Comparison of ENCODE assay signal across 12 mouse cellular contexts in genomic region chr14:120306229-120306628, GRCm38 (mm10). TPM values are rescaled to one million over a fixed set of nuclear protein-coding genes. Genes with fewer than 3 reads are reported as not detected.
DNase-seq lines count a peak whose midpoint lies in the region; ATAC-seq and TF ChIP-seq lines count a peak whose summit lies in the region.
"Had no signal": no experiment of that assay in that cellular context is flagged by ENCODE, and none has a peak within 500 bp of the region (broad histone marks: within the 10 kb centered on the region; RNA-seq: fewer than 3 reads in every experiment).

No protein-coding gene starts in this region.

- no peak overlapping the region for H3K9ac ChIP-seq in liver, embryonic 16.5 days (ENCODE audit: low read depth, low read length)
- no peak overlapping the region for H3K9ac ChIP-seq in forebrain, postnatal 0 days
- H3K9ac ChIP-seq in intestine, embryonic 16.5 days (ENCODE audit: low read depth, low read length) = no peak overlapping the region
- H3K9ac ChIP-seq: lung, embryonic 15.5 days; midbrain, embryonic 13.5 days had no signal

- no peak overlapping the region for H3K4me3 ChIP-seq in liver, embryonic 16.5 days (ENCODE audit: low read depth, low read length)
- H3K4me3 ChIP-seq in forebrain, postnatal 0 days (ENCODE audit: low read depth, low read length) = no peak overlapping the region
- no peak overlapping the region for H3K4me3 ChIP-seq in intestine, embryonic 16.5 days (ENCODE audit: low read length)
- H3K4me3 ChIP-seq: forebrain, embryonic 10.5 days; lung, embryonic 15.5 days; midbrain, embryonic 13.5 days had no signal

- no peak for TF ChIP-seq CTCF in forebrain, postnatal 0 days (IDR thresholded peaks at IDR 0.05; ENCODE audit: low read depth)

- H3K4me1 ChIP-seq in liver, embryonic 16.5 days (ENCODE audit: control insufficient read depth, low read depth, low read length) = peaks cover 14% of the 10 kb centered on the region
- 0 out of 2 replicates have a peak, but pooled peaks cover 5% of the 10 kb centered on the region for H3K4me1 ChIP-seq in forebrain, postnatal 0 days (ENCODE audit: insufficient read depth)
- peaks cover 47% of the 10 kb centered on the region for H3K4me1 ChIP-seq in intestine, embryonic 16.5 days (ENCODE audit: control insufficient read depth, insufficient read depth, low read length)

- no peaks in the 10 kb centered on the region for H3K9me3 ChIP-seq in liver, embryonic 16.5 days (replicated peaks; ENCODE audit: control insufficient read depth, low read length)
- H3K9me3 ChIP-seq in forebrain, postnatal 0 days (ENCODE audit: low read length) = no peaks in the 10 kb centered on the region
- no peaks in the 10 kb centered on the region for H3K9me3 ChIP-seq in intestine, embryonic 16.5 days (ENCODE audit: control insufficient read depth, low read length)
- H3K9me3 ChIP-seq: forebrain, embryonic 10.5 days; lung, embryonic 15.5 days; midbrain, embryonic 13.5 days had no signal

- DNase-seq in 416B (ENCODE audit: low read depth) = peak; percentile 57
- DNase-seq in ES-CJ7 (ENCODE audit: low read depth, low spot score) = peak; percentile 71
- peak; percentile 22 for DNase-seq in c-Kit-positive CD71-positive TER-119-positive erythroid progenitor cells, embryonic 14.5 days (ENCODE audit: low spot score)
- no peak for DNase-seq in neural tube, embryonic 10.5 days (ENCODE audit: extremely low spot score, low spot score)
- no peak for DNase-seq in forebrain, postnatal 0 days
- no peak for DNase-seq in frontal cortex, adult 2 months (ENCODE audit: extremely low spot score in 1 of 2, low spot score in 1 of 2)
- DNase-seq: gastrocnemius, postnatal 25 days had no signal

- H3K4me2 ChIP-seq in liver, embryonic 16.5 days (ENCODE audit: low read depth, low read length) = no peak overlapping the region
- H3K4me2 ChIP-seq in forebrain, postnatal 0 days (ENCODE audit: low read depth) = no peak overlapping the region
- H3K4me2 ChIP-seq in intestine, embryonic 16.5 days (ENCODE audit: low read depth, low read length) = no peak overlapping the region
- H3K4me2 ChIP-seq: lung, embryonic 15.5 days; midbrain, embryonic 13.5 days had no signal

- WGBS in liver, embryonic 16.5 days (ENCODE audit: insufficient replicate concordance) = 22% methylated on average over 11 of the region's 11 CpGs
- 76% methylated on average over 11 of the region's 11 CpGs for WGBS in forebrain, postnatal 0 days
- WGBS in intestine, embryonic 16.5 days = 62% methylated on average over 11 of the region's 11 CpGs

- H3K27ac ChIP-seq in liver, embryonic 16.5 days (ENCODE audit: low read length) = no peak overlapping the region
- H3K27ac ChIP-seq in forebrain, postnatal 0 days (ENCODE audit: low read depth, low read length) = no peak overlapping the region
- no peak overlapping the region for H3K27ac ChIP-seq in intestine, embryonic 16.5 days (ENCODE audit: low read length)
- H3K27ac ChIP-seq: forebrain, embryonic 10.5 days; midbrain, embryonic 13.5 days had no signal

- H3K27me3 ChIP-seq in liver, embryonic 16.5 days (ENCODE audit: control insufficient read depth, insufficient read depth, low read depth, low read length) = no peaks in the 10 kb centered on the region
- H3K27me3 ChIP-seq in forebrain, postnatal 0 days (ENCODE audit: insufficient read depth, low read length) = no peaks in the 10 kb centered on the region
- no peaks in the 10 kb centered on the region for H3K27me3 ChIP-seq in intestine, embryonic 16.5 days (replicated peaks; ENCODE audit: control insufficient read depth, insufficient read depth, low read length)
- H3K27me3 ChIP-seq: lung, embryonic 15.5 days; midbrain, embryonic 13.5 days had no signal

- peak; percentile 54; the same call in 1 of the 2 replicates for ATAC-seq in liver, embryonic 16.5 days (ENCODE audit: low read depth)
- ATAC-seq in forebrain, postnatal 0 days = no peak
- no peak for ATAC-seq in intestine, embryonic 16.5 days
- ATAC-seq: midbrain, embryonic 13.5 days had no signal

- H3K36me3 ChIP-seq in liver, embryonic 16.5 days (ENCODE audit: control insufficient read depth, insufficient read depth) = no peaks in the 10 kb centered on the region
- no peaks in the 10 kb centered on the region for H3K36me3 ChIP-seq in forebrain, postnatal 0 days (ENCODE audit: insufficient read depth)
- no peaks in the 10 kb centered on the region for H3K36me3 ChIP-seq in intestine, embryonic 16.5 days (ENCODE audit: control insufficient read depth, insufficient read depth, low read length)
- H3K36me3 ChIP-seq: forebrain, embryonic 10.5 days; lung, embryonic 15.5 days; midbrain, embryonic 13.5 days had no signal

RNA-seq across cellular contexts. Expression of gene Mbnl2, which starts 30.8 kb away (rescaled TPM):
- 15.9 and 19.3 TPM in 2 replicates for polyA plus RNA-seq in liver, embryonic 16.5 days (2015; fragmentation: Nextera tagmentation; extraction: Ambion mirVana)
- total RNA-seq in forebrain, postnatal 0 days (2014; rRNA removed) = 38.9 and 58.6 TPM in 2 replicates
- polyA plus RNA-seq in forebrain, postnatal 0 days (2015; fragmentation: Nextera tagmentation; extraction: Ambion mirVana) = 17.1 and 23.9 TPM in 2 replicates
- polyA plus RNA-seq in intestine, embryonic 16.5 days (2015; fragmentation: Nextera tagmentation; extraction: Ambion mirVana) = 114 and 127 TPM in 2 replicates
- polyA plus RNA-seq in frontal cortex, adult 2 months (2012; rRNA removed) = 108 and 118 TPM in 2 replicates

Comparison
In these comparisons a context has a peak if more than half of its experiments do, and no peak if none do; other contexts are left out.
1. DNase-seq: peak in 416B (single experiment), ES-CJ7 (single experiment) and c-Kit-positive CD71-positive TER-119-positive erythroid progenitor cells, embryonic 14.5 days (single experiment); none in neural tube, embryonic 10.5 days (single experiment), forebrain, postnatal 0 days (single experiment) and frontal cortex, adult 2 months (0 of 2).